Mouse (Mus musculus): ENCODE results near the gene Gm5737.
A peak's percentile ranks its signal among the peaks of the same experiment; 100 is the strongest.

Gene Gm5737

DNA sequence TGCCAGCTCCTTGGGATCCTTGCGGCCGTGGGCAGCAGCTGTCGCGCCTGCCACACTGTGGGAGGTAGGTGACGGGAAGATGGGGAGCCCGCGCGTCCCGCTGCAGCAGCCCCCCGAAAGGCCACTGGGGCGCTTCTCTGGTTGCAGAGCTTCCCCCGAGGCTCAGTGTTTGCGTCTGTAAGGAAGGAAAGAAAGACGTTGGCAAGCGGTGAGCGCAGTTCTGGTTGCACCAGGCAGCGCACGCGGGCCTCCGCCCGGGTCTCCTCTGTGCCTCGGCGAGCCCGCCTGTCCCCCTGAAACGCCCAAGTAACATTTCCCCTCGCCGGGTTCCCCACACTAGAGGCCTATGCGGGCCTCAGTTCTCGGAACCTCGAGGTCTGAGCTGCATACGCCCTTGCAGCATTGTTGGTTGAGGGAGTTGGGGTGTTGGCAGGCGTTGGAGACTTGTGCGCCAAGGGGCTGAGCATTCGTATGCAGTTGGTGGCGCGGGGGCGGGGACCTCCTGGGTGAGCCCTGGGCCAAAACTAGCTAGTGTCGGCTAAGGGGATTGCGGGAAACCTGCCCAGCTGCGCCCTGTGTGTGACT is 31.0 kb downstream of the Gm5737 start:
- DNase-seq, result peak; percentile 93

DNA sequence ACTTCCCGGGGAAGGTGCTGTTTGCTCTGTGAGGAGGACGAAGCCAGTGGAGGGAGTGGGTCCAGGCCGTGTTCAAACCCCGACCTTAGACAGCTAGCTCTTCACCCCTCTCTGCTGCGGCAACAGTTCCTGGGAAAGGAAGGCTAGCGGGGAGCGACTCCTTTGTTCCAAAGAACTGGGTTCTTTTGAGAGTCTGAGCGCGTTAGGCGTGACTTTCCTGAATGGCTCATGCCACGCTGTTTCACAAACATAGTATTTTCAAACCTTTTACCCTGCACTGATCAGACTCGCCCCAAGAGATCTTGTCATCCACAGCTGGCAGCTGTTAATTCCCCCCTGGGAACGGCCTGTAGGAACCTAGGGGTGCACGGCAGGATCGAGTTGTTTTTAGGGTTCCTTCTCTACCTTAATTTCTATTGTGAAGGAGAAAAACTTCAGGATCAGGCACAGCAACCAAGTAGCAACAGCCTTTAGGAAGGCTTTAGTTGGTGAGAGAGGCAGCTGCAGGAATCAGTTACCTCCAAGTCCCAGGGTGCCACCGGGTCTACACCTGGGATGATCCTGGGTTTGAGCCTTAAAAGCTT is 31.8 kb downstream of the Gm5737 start:
- DNase-seq, result peak; percentile 19

GRCm38 (mm10) chr7:120844689-120845088 is 32.5 kb downstream of the Gm5737 start:
- no peak for DNase-seq

- DNase-seq, result no peak
Observed at GRCm38 (mm10) chr7:120848831-120849512, 36.8 kb downstream of the Gm5737 start.

- no peak for DNase-seq
Observed at GRCm38 (mm10) chr7:120850165-120850564, 38.0 kb downstream of the Gm5737 start.

DNA sequence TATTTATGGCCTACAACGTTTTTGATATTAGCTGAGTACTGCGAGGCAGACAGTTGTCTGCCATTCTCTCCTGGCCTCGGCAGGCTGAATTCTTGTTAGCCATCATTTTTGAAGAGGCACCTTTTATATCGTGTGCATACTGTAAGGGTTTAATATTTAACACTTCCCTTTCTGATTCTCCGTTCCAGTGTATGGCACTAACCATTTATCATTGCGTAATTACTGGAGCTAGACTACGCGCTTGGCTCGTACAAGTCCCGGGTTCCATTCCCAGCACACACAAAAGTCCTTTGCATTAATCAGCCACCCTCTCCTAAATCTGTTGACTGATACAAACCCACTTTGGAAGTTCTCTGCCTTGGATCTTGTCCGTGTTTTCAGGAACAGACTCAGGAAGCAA is 47.7 kb downstream of the Gm5737 start:
- DNase-seq, result no peak

- DNase-seq, result no peak
Observed at GRCm38 (mm10) chr7:120860799-120861487, 48.8 kb downstream of the Gm5737 start.

DNA sequence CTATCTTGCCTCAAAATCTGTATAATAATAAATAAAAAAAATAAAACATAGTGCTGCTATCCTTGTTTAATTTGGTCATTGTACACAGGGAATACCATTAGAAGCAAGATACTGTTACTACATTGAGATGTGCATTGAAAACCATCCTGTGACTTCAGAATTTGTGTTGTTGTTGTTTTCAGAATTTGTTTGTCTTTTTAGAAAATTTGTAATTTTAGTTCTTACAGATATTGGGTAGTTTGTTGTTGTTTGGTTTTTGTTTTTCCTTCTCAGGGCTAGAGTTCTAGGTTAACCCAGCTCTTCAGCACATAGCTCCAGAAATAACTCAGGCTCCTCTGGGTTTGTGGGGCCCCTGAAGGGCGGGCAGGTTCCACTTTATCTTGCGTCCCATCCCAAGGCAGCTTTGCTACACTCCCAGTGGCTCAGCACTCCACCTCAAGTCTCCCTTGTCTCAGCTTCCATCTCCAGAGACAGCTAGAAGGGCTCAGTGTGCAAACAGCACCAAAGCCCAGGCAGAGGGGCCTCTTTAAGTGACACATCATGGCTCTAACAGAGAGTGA is 49.4 kb downstream of the Gm5737 start:
- no peak for DNase-seq

GRCm38 (mm10) chr7:120862196-120862595 is 50.0 kb downstream of the Gm5737 start:
- DNase-seq, result no peak

DNA sequence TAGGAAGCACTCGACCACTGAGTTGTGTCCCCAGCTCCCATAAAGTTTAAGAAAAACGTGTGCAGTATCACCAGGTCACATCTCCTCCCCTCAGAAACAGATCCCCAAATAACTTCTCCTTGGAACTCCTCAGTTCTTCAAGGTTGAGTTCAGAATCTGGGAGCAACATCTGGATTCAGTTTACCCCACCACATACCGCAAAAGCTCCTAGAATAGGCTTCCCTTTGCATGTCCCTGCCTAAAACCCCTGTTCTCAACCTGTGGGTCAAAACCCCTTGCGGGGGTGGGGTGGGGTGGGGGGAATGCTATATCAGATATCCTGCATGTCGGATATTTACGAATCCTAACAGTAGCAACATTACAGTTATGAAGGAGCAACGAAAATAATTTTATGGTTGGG is 50.5 kb downstream of the Gm5737 start:
- DNase-seq, result no peak

GRCm38 (mm10) chr7:120863476-120863875 is 51.3 kb downstream of the Gm5737 start:
- no peak for DNase-seq

- peak; percentile 37 for DNase-seq
Observed at GRCm38 (mm10) chr7:120865100-120865499, 52.9 kb downstream of the Gm5737 start.

- DNase-seq, result peak; percentile 56
Observed at GRCm38 (mm10) chr7:120865832-120866231, 53.7 kb downstream of the Gm5737 start.

GRCm38 (mm10) chr7:120866684-120867083 is 54.5 kb downstream of the Gm5737 start:
- DNase-seq, result no peak

DNA sequence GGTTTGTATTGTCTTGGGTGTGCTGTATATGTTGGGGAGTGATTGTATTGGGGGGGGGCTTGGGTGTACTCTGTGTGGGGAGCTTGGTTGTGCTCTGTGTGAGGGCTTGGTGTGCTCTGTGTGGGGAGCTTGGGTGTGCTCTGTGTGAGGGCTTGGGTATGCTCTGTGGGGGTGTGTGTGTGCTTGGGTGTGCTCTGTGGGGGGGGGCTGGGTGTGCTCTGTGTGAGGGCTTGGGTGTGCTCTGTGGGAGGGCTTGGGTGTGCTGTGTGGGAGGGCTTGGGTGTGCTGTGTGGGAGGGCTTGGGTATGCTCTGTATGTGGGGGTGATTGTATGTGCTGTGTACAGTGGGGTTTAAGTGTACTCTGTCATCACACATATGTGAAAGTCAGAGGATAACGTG is 55.6 kb downstream of the Gm5737 start:
- DNase-seq, result no peak

DNA sequence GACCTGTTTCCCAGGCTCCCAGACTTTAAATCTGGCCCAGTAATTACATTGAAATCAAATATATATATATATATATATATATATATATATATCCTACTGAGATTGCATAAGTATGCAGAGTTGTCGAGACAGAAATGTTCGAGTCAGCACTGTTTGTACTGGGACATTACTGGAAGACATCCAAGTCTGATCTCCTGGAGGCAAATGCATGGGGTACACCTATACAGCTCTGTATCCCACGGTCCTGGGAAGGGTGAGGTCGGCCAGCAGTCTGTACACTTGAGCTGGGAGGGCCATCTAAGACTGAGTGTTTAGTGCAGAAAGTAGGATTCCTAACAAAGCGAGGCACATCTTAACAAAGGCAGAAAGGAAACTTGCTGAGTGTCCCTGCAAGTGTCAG is 57.7 kb downstream of the Gm5737 start:
- no peak for DNase-seq

DNA sequence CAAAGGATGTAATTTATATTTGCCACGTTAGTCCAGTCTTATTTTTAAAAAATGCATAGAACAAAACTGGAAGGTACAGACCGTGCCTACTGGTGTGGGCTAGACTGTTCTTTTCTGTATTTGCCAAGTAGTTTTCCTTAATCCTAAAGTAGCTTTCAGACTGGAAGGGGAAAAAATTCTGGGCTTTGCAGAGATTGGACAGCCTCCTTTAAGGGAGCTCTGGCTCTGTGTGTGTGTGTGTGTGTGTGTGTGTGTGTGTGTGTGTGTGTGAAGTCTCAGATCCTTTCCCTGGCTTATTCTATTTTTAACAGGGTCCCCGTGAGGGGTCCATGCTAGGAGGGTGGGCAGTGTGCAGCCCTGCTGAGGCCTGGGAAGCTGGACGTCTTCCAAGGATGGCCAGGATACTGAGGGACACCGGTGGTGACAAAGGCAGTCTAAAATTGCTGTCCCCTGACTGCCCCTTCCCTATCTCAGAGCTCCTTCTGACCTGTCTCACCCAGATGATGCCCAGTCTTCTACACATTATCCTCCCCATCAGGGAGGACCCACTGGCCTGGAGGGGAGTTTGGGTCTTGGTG is 58.4 kb downstream of the Gm5737 start:
- no peak for DNase-seq

GRCm38 (mm10) chr7:120873083-120873482 is 60.9 kb downstream of the Gm5737 start:
- DNase-seq, result no peak

GRCm38 (mm10) chr7:120874021-120874420 is 61.9 kb downstream of the Gm5737 start:
- DNase-seq, result no peak

- DNase-seq, result peak; percentile 38
Observed at GRCm38 (mm10) chr7:120874764-120875539, 62.8 kb downstream of the Gm5737 start.

DNA sequence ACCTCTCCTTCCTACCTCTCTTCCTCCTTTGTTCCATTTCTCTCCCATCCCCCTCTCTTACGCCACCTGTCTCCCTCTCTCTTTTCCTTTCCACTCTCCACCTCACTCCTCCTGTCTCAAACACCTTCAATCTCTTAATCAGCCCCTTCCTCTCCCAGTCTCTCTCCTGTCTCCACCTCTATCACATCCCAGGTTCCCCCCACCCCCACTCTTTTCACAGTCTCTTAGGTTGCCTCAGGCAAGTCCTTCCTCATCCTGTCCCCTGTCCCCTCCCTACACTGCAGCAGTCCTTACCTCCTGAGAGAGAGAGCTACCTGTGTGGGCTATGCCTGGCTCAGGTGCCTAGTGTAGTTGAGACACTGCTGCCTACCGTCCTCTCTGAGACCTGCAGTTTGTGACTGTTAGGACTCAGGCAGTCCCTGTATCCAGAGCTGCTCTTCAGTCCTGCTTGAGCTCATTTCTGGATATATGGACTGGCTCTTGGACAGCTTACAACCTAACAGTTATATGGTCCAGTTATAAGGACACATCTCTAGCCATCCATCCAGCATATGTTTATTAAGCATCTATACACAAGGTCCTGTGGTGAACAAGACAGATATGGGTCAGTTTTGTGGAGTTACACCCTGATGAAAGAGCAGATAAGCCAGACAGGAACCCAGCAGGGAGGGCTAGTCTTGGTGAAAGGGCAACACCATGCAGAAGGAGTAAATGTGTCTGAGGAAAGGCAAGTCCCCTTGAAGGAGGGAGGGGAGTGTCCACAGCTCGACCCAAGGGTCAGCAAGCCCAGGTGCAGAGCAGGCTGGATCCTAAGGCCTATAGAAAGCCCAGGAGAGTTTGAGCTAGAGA is 63.6 kb downstream of the Gm5737 start:
- DNase-seq, result no peak
